Mouse (Mus musculus): ENCODE measurements at regions not wholly inside any gene's neighbourhood (a gene's known extent, or its start where the extent isn't known, plus 50 kb on each side); places are given as distances from the start of the nearest gene placed in this dataset.

DNA sequence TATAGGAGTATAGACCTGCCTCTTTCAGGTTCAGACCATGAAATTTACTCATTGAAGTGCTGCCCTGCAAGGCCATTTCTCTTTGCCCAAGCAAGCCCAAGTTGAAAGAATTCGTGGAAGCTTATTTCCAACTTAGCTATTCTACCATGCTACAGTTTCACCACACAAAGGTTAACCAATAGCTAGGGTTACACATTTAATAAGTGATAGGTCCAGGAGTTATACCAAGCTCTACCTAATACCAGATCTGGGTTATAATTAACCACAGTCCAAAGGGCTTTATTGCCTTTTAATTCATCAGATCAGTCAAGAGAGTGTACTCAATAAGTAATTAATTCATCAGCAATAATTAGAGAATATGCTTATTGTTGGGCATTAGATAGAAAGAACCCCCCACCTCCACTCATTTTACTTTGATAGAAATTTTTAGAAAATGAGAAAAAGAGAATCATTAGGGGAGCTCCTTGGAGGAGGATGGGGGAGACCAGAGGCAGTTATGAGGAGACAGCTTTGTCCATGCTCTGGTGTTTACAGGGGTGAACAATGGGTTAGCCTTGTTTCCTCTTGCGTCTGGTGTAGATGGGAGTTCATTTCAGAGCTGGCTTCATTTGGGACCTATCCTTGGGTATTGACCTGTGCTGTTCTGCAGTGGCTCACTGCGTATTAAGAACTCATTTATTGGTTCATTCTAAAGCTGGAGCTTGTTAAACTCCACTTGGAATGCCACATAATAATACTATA is 177.8 kb upstream of the Tet2 start:
- Histone ChIP-seq H3K27ac (no peak overlapping the region), H3K4me1 (no peaks in the 10 kb centered on the region), H3K4me3 (no peak overlapping the region), H3K9ac (no peak overlapping the region), H3K9me3 (replicated peaks) (no peaks in the 10 kb centered on the region), H3K36me3 (no peaks in the 10 kb centered on the region), H3K27me3 (replicated peaks) (no peaks in the 10 kb centered on the region), H3K4me2 (no peak overlapping the region)
- WGBS (ENCODE audit: insufficient replicate concordance), result 66% methylated on average over 3 of the region's 3 CpGs
- no peak for ATAC-seq

DNA sequence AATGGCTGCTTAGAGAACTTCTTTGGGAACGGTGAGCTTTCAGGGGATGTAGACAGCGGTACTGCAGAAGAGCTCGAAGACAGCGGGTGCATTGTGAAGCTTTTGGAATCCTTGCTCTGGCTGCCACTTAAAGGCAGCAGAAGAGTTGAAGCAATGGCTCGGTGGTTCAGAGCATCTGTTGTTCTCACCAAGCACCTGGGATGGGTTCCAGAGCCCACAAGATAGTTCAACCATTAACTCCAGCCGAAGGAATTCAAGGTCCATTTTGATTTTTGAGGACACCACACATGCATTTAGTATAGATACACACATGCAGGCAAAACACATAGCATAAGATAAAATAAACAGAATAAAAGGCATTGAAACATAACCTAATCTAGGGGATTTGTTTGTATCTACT is 181.9 kb upstream of the Tet2 start:
- no peaks in the 10 kb centered on the region for H3K4me1 ChIP-seq
- H3K27ac ChIP-seq, result no peak overlapping the region
- no peaks in the 10 kb centered on the region for H3K36me3 ChIP-seq
- WGBS (ENCODE audit: insufficient replicate concordance), result 75% methylated on average over 6 of the region's 6 CpGs
- no peak for ATAC-seq
- no peak overlapping the region for H3K4me2 ChIP-seq
- no peaks in the 10 kb centered on the region for H3K9me3 ChIP-seq (replicated peaks)
- no peak overlapping the region for H3K9ac ChIP-seq
- H3K27me3 ChIP-seq (replicated peaks), result no peaks in the 10 kb centered on the region
- no peak overlapping the region for H3K4me3 ChIP-seq

DNA sequence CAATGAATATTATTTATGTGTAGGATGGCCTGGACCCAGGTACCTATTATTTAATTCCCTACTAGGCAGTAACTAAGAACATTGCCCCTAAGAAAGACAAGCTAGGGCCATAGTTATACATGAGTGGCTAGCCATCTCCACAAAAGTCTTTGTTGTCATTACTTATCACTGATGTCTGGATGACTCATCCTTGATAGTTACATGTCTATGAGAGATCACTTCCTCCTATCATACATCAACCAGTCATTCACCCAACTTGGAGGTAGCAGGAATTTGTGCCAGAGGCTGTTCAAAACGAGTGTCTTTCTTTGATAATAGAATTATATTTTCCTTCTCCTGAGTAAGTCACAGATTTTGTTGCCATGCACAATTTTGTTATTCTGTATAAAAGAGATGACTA is 190.7 kb upstream of the Tet2 start:
- 43% methylated on average over 1 of the region's 1 CpGs for WGBS (ENCODE audit: insufficient replicate concordance)
- H3K36me3 ChIP-seq, result no peaks in the 10 kb centered on the region
- H3K4me3 ChIP-seq, result no peak overlapping the region

DNA sequence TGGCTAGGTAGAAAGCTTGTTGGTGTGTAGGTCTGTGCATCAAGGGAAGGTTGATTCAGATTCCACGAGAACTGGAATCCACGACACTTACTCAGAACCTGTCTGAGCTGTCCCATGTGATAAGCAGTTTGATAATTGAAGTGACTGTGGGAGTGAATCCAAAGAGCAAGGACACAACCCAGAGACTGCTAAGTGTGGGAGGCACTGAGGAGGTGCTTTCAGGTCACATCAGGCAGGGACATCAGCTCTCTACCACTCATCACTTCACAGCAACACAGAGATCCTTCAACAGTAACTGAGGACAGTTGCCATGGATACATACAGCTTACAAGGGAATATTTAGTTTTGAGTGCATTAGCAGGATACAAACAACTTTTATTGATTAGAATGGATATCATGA is 194.0 kb upstream of the Tet2 start:
- Histone ChIP-seq H3K4me1 (no peaks in the 10 kb centered on the region), H3K4me3 (no peak overlapping the region), H3K27me3 (replicated peaks) (no peaks in the 10 kb centered on the region), H3K36me3 (no peaks in the 10 kb centered on the region), H3K4me2 (no peak overlapping the region), H3K9ac (no peak overlapping the region), H3K9me3 (replicated peaks) (no peaks in the 10 kb centered on the region), H3K27ac (no peak overlapping the region)
- no peak for ATAC-seq
- WGBS (ENCODE audit: insufficient replicate concordance), result 65% methylated on average over 2 of the region's 2 CpGs

More for the DNA sequence above, 190.7 kb upstream of the Tet2 start:
- no peak for ATAC-seq
- no peak overlapping the region for H3K9ac ChIP-seq
- no peaks in the 10 kb centered on the region for H3K27me3 ChIP-seq (replicated peaks)
- no peak overlapping the region for H3K27ac ChIP-seq
- no peaks in the 10 kb centered on the region for H3K9me3 ChIP-seq (replicated peaks)
- H3K4me2 ChIP-seq, result no peak overlapping the region
- H3K4me1 ChIP-seq, result no peaks in the 10 kb centered on the region

DNA sequence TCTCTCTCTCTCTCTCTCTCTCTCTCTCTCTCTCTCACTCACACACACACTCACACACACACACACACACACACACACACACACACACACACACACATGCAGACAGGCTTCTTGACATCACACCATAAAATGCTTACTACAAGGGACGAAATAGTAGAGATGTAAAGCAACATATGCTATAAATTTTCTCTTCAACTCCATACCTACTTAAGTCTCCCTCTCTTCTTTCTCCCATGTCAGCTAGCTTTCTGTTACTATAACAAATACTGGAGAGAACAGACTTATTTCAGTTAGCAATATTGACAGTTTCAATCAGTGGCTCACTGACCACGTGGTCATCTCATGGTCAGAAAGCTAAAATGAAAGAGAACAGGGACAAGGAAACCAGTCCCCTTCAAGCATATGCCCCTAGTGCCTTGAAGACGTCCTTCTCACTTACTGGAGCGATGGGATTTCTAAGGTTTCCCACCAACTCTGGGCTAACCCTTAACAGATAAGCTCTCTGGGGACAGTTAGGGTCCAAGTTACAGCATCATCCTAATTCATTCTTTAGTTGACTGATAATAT is 199.7 kb upstream of the Tet2 start:
- no peaks in the 10 kb centered on the region for H3K27me3 ChIP-seq (replicated peaks)
- H3K36me3 ChIP-seq, result no peaks in the 10 kb centered on the region
- 50% methylated on average over 4 of the region's 4 CpGs for WGBS (ENCODE audit: insufficient replicate concordance)
- H3K9me3 ChIP-seq (replicated peaks), result no peaks in the 10 kb centered on the region
- H3K4me1 ChIP-seq, result no peaks in the 10 kb centered on the region
- no peak overlapping the region for H3K4me2 ChIP-seq
- H3K27ac ChIP-seq, result no peak overlapping the region
- no peak overlapping the region for H3K9ac ChIP-seq
- ATAC-seq, result no peak
- no peak overlapping the region for H3K4me3 ChIP-seq

DNA sequence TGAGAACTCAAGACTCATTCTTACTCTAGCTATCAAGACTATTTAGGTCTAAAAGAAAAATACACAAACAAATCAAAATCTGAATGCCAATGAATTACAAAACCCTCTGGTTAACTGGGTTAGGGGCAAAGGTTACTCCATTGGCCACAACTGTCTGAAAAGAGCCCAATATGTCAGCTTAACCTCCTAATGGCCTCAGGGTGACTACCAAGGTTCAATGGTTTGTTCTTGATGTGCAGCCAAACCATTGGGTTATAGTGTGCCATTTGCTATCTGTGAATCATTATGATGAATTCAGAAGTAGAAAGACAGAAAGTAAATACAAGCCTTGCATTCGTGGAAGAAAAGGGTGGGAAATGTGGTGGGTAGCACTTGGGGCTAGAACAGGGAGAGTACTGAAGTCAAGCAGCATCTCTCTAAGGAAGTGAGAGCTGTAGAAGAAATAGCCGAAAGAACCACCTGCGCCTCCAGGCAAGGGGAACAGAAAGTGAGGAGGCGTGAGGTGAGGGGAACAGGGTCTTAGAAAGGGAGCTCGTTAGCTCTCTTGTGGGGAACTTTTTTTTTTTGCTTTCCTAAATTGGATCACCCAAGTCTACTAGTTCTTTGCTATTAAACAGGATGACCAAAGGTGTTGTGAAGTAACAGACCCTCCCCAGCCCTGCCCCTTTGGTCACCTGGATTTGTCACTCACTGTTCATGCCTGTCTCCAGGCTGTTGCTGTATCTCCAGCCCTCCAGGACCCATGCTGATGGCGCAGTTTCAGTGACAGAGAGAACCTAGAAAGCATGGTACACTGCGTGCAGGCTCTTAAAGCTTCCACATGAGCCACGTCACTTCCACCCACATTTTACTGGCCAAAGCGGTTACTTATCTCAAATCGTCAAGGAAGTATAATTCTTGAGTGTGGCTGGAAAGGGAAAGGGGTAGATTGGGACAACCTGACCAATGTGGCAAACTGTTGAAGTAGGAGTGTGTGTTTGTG is 204.1 kb upstream of the Tet2 start:
- H3K9me3 ChIP-seq (replicated peaks), result no peaks in the 10 kb centered on the region
- no peak overlapping the region for H3K27ac ChIP-seq
- no peaks in the 10 kb centered on the region for H3K36me3 ChIP-seq
- ATAC-seq, result no peak
- H3K27me3 ChIP-seq (replicated peaks), result no peaks in the 10 kb centered on the region
- WGBS (ENCODE audit: insufficient replicate concordance), result 74% methylated on average over 10 of the region's 10 CpGs
- H3K4me2 ChIP-seq, result no peak overlapping the region
- H3K9ac ChIP-seq, result no peak overlapping the region
- H3K4me3 ChIP-seq, result no peak overlapping the region
- H3K4me1 ChIP-seq, result 0 out of 2 replicates have a peak, but pooled peaks cover under 1% of the 10 kb centered on the region

DNA sequence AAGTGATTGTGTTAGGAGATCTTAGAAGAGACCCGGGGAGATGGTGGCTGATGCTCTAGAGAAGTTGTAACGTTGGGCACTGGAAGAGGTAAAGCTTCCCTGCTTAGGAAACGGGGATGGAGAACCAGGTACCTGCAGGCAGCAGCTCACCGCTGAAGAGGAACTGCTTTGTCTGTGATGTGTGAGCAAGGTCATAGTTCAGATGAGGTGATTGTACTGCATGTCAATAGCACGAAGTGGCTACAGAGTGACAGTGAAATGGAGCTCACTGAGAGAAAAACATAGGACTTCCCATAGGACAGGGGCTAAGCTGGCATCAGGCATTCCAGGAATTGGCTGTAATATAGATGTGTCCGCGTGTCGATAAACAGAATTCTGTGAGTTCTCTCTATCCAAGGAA is 205.1 kb upstream of the Tet2 start:
- Histone ChIP-seq H3K27me3 (replicated peaks) (no peaks in the 10 kb centered on the region), H3K4me3 (no peak overlapping the region), H3K9me3 (replicated peaks) (no peaks in the 10 kb centered on the region), H3K4me2 (no peak overlapping the region), H3K27ac (no peak overlapping the region), H3K36me3 (no peaks in the 10 kb centered on the region), H3K9ac (no peak overlapping the region), H3K4me1 (peaks cover 9% of the 10 kb centered on the region; the same call in 1 of the 2 replicates)
- 65% methylated on average over 8 of the region's 8 CpGs for WGBS (ENCODE audit: insufficient replicate concordance)
- no peak for ATAC-seq

DNA sequence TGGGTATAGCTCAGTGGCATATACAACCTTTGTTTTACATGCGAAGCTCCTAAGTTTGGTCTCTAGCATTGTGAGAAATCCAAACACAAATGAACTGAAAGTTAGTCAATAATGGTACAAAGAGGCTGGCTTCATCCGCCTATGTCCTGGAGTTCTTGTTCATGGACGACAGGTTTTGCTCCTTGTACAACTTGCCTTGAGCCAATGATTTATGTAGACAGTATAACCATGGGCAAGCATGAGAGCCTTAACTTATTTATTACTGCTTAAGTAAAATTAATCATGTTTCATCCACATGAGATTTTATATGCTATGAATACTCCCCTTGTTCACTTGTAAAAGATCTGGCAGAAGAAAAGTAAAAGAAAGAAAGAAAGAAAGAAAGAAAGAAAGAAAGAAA is 205.7 kb upstream of the Tet2 start:
- Histone ChIP-seq H3K27me3 (replicated peaks) (no peaks in the 10 kb centered on the region), H3K9ac (no peak overlapping the region), H3K9me3 (replicated peaks) (no peaks in the 10 kb centered on the region), H3K36me3 (no peaks in the 10 kb centered on the region), H3K4me3 (no peak overlapping the region), H3K27ac (no peak overlapping the region), H3K4me2 (no peak overlapping the region), H3K4me1 (peaks cover 9% of the 10 kb centered on the region; the same call in 1 of the 2 replicates)
- 74% methylated on average over 3 of the region's 3 CpGs for WGBS (ENCODE audit: insufficient replicate concordance)
- ATAC-seq, result no peak

DNA sequence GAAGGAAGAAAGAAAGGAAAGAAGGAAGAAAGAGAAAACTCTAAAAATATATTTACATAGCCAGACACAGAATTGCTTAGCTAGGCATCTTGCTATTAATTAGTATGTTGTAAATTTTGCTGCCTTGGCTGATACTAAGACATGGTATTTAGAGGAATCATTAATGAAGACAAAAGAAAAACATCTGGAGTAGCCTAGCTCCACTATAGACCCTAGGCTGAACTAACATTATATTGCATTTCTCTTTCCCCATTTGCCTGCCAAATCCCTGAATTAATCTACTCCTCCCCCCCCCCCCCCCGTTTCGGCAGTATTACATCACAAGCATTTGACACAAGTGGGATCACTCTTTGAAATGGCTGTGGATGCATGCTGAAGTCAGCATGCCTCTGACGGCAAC is 206.1 kb upstream of the Tet2 start:
- ATAC-seq, result no peak
- Histone ChIP-seq H3K27ac (no peak overlapping the region), H3K36me3 (no peaks in the 10 kb centered on the region), H3K4me1 (peaks cover 9% of the 10 kb centered on the region; the same call in 1 of the 2 replicates), H3K9ac (no peak overlapping the region), H3K27me3 (replicated peaks) (no peaks in the 10 kb centered on the region), H3K4me3 (no peak overlapping the region), H3K4me2 (no peak overlapping the region), H3K9me3 (replicated peaks) (no peaks in the 10 kb centered on the region)
- WGBS (ENCODE audit: insufficient replicate concordance), result 50% methylated on average over 3 of the region's 3 CpGs

DNA sequence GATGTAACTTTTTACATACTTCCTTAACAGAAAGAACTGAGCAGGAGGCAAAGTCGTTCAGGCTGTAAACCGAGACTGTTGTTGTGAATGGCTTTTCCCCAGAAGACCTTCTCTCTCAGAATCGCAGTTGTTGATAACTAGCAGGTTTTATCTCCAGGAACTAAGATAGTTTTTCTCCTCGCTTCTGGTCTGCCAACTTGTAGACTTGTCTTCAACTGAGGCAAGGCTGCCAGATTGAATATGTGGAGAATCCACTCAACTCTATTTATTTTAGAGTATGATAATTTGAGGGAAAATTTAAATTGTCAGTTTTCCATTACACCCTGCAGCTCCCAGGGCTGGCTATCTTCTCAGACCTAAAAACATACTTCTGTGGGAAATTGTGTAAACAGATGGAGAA is 206.6 kb upstream of the Tet2 start:
- Histone ChIP-seq H3K36me3 (no peaks in the 10 kb centered on the region), H3K27ac (no peak overlapping the region), H3K27me3 (replicated peaks) (no peaks in the 10 kb centered on the region), H3K4me2 (no peak overlapping the region), H3K9me3 (replicated peaks) (no peaks in the 10 kb centered on the region), H3K4me3 (no peak overlapping the region), H3K4me1 (peaks cover 9% of the 10 kb centered on the region; the same call in 1 of the 2 replicates), H3K9ac (no peak overlapping the region)
- WGBS (ENCODE audit: insufficient replicate concordance), result 43% methylated on average over 4 of the region's 4 CpGs
- no peak for ATAC-seq

DNA sequence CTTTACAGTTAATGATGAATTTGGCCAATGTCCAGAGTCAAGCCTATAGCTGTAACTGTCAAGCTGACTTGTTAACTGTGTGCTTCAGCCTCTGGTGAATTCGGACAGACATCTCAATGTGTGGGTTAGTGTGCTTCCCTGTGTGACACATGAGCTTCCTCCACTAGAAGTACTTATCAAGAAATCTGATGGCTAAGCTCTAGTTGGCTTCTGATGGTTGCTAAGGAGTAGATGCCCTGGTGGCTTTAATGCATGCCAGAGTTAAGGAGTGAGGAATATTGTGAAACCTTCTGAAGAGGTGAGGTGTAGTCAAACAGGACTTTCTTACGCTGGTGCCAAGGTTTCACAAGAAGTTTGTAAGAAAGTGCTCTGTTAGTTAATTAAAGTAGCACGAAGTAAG is 208.1 kb upstream of the Tet2 start:
- Histone ChIP-seq H3K36me3 (no peaks in the 10 kb centered on the region), H3K9ac (no peak overlapping the region), H3K4me3 (no peak overlapping the region), H3K27ac (no peak overlapping the region), H3K4me2 (no peak overlapping the region), H3K9me3 (replicated peaks) (no peaks in the 10 kb centered on the region), H3K27me3 (replicated peaks) (no peaks in the 10 kb centered on the region), H3K4me1 (peaks cover 10% of the 10 kb centered on the region; the same call in 1 of the 2 replicates)
- 58% methylated on average over 3 of the region's 3 CpGs for WGBS (ENCODE audit: insufficient replicate concordance)
- no peak for ATAC-seq
